In genomic region chr12:4117579-4117978, GRCm38 (mm10) we compare ENCODE assay signal across 16 mouse cellular contexts. TPM values are rescaled to one million over a fixed set of nuclear protein-coding genes. Genes with fewer than 3 reads are reported as not detected.
A peak's percentile ranks its signal among the peaks of the same experiment; 100 is the strongest.
DNase-seq lines count a peak whose midpoint lies in the region; ATAC-seq lines count a peak whose summit lies in the region.
"Had no signal": no experiment of that assay in that cellular context is flagged by ENCODE, and none has a peak within 500 bp of the region (broad histone marks: within the 10 kb centered on the region; RNA-seq: fewer than 3 reads in every experiment).

No protein-coding gene starts in this region.

- no peak for ATAC-seq in granulocyte monocyte progenitor cell, adult 5-6 weeks (replicated peaks; ENCODE audit: poor library complexity, severe bottlenecking)
- ATAC-seq in erythroid progenitor cell, adult 5-6 weeks (replicated peaks; ENCODE audit: low FRiP score, poor library complexity, severe bottlenecking) = no peak
- ATAC-seq: hindbrain, embryonic 16.5 days; liver, embryonic 12.5 days; midbrain, embryonic 15.5 days had no signal

- intact Hi-C loops in gastrocnemius, postnatal 36 days (cut with DNase I) = no loop called here

- peak; percentile 25 to 61 for DNase-seq in layer of hippocampus, adult 18-20 months (ENCODE audit: low spot score in 2 of 2)
- DNase-seq in layer of hippocampus, postnatal 25 days (ENCODE audit: extremely low spot score in 1 of 2, low spot score in 1 of 2) = no peak
- peak; percentile 79 to 84 for DNase-seq in frontal cortex, postnatal 36 days (ENCODE audit: low spot score in 2 of 2)
- peak; percentile 74 for DNase-seq in left cerebral cortex, adult 9 months (ENCODE audit: low spot score in 2 of 2)
- DNase-seq in right cerebral cortex, postnatal 25 days = peak; percentile 76
- no peak for DNase-seq in gastrocnemius, postnatal 36 days
- DNase-seq: adrenal gland, postnatal 36 days; cerebellum, adult 11 months; kidney, postnatal 10 days; lung, postnatal 4 days; thymus, adult 18-20 months had no signal

RNA-seq across cellular contexts. Expression of gene Adcy3, which starts 15.3 kb away (rescaled TPM):
- total RNA-seq in layer of hippocampus, adult 18-20 months (2021) = 10 to 100 TPM; 50.9 to 53.0 TPM
- 10 to 100 TPM; 50.4 to 51.7 TPM for total RNA-seq in layer of hippocampus, postnatal 25 days (2021)
- 2.2 and 3.6 TPM in 2 replicates for total RNA-seq in granulocyte monocyte progenitor cell, adult 5-6 weeks (2014; fragmentation: Nextera tagmentation)
- total RNA-seq in granulocyte monocyte progenitor cell, adult 5-6 weeks (2017) = 2.3 and 2.7 TPM in 2 replicates
- 1 to 10 TPM; 1.4 to 2.1 TPM for total RNA-seq in gastrocnemius, postnatal 36 days (2021)
- total RNA-seq in erythroid progenitor cell, adult 5-6 weeks (2015; ENCODE audit: low replicate concordance) = 1.3 and 4.7 TPM in 2 replicates
- total RNA-seq in erythroid progenitor cell, adult 5-6 weeks (2017; ENCODE audit: low replicate concordance) = 1.7 and 7.4 TPM in 2 replicates

RNA-seq across cellular contexts. Expression of gene Dnajc27, which starts 35.2 kb away (rescaled TPM):
- total RNA-seq in layer of hippocampus, adult 18-20 months (2021) = 10 to 100 TPM; 82.6 to 83.9 TPM
- 10 to 100 TPM; 86.7 to 87.9 TPM for total RNA-seq in layer of hippocampus, postnatal 25 days (2021)
- 9.2 and 9.9 TPM in 2 replicates for total RNA-seq in granulocyte monocyte progenitor cell, adult 5-6 weeks (2014; fragmentation: Nextera tagmentation)
- total RNA-seq in granulocyte monocyte progenitor cell, adult 5-6 weeks (2017) = 7.8 and 8.8 TPM in 2 replicates
- total RNA-seq in gastrocnemius, postnatal 36 days (2021) = 10 to 100 TPM; 30.0 TPM
- total RNA-seq in erythroid progenitor cell, adult 5-6 weeks (2015; ENCODE audit: low replicate concordance) = 1.4 TPM in 1 of 2 replicates, not detected in the other
- total RNA-seq in erythroid progenitor cell, adult 5-6 weeks (2017; ENCODE audit: low replicate concordance) = 0.08 and 1.8 TPM in 2 replicates

Comparison
In these comparisons a context has a peak if more than half of its experiments do, and no peak if none do; other contexts are left out.
1. DNase-seq: peak in layer of hippocampus, adult 18-20 months (2 of 2), frontal cortex, postnatal 36 days (2 of 2), left cerebral cortex, adult 9 months (2 of 2) and right cerebral cortex, postnatal 25 days (single experiment); none in layer of hippocampus, postnatal 25 days (0 of 2) and gastrocnemius, postnatal 36 days (0 of 2).
2. RNA of gene Adcy3, which starts 15.3 kb away (total RNA-seq): 50.9 to 53.0 TPM in layer of hippocampus, adult 18-20 months and 50.4 to 51.7 TPM in layer of hippocampus, postnatal 25 days; 1.3 to 7.4 TPM in erythroid progenitor cell, adult 5-6 weeks, 2.2 to 3.6 TPM in granulocyte monocyte progenitor cell, adult 5-6 weeks and 1.4 to 2.1 TPM in gastrocnemius, postnatal 36 days; every median in the first group is over 4 times any median in the second.